Mouse (Mus musculus) telencephalon, adult 2 months (tissue): ENCODE measurements around the gene Olfr267.

Experiments
- DNase-seq: peaks from one replicate; pipeline ENCODE4 v3.0.0-alpha.2; 2011; ENCODE audit warnings: low read depth, low spot score

Gene Olfr267

DNA sequence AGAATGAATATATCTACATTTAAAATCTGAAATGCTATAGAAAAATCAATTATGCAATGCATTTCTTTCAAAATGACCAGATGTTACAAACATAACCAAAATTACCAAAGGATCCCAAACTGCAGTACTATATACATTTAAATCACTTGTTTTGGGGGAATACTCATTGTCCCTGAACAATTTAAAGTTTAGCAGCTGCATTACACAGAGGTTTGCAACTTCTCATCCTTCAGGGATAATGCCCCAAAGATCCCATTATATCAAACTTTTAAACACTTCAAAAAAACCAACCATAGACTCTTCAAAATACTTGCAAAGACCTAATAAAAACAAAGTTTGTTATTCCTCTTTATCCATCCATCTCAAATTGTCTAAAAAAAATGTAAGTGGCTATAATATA is at the start of gene Olfr267:
Gene Olfr267 (minus strand): TSS at position 101 of the 400 bp plus-strand sequence.
- no peak for DNase-seq

DNA sequence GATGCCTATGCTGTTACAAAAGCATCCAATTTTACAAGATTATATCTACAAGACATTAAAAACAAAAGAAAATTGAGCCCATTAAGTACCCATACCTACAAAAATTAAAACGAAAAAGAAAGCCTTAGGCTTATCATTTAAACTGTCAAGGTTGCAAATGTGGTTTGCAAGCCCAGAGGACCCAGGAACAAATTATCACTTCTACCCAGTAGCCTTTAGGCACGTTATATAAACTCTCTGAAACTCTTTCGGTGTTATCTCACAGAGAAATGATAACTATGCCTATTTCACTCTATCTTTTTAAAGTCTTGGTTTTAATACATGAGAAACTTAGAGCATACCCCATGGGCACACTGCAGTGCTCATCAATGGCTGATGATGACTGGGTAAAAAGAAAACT is 45.4 kb upstream of the Olfr267 start:
- no peak for DNase-seq

DNA sequence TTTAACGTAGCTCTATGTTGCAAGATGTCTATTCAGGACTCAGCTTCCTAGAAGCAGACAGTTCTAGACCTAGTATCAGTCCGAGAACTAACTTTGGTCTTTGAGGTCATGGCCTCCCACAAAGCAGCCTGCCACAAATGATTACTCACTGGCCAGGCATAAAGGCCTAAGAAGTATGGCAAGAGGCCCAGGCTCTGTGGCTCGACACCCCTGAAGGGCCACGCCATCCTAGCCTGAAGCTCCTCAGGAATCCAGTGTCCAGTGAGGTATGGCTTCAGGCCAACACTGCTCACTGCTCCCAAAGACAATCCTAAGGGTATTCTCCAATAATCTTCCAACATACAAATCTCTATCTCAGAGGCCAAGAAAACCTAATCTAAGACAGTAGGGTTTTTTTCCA is 38.4 kb upstream of the Olfr267 start:
- DNase-seq: no peak

DNA sequence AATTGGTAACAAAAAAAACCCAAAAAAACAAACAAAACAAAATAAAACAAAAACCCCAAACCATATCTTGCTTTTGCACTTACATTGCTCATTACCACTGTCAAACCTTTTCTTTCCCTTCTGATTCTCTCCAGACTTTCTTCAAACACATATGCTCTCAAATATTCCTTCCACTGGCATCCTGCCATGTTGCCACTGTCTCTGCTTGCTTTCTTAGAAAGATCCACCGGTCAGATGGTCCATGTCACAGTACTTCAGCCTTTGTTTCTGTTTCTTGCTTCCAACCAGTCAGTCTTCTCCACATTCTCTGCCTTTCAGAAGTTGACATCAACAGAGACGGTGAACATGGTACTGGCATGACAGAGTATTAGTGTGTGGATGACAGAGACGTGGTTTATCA is 857 bp downstream of the Olfr267 start:
- no peak for DNase-seq

DNA sequence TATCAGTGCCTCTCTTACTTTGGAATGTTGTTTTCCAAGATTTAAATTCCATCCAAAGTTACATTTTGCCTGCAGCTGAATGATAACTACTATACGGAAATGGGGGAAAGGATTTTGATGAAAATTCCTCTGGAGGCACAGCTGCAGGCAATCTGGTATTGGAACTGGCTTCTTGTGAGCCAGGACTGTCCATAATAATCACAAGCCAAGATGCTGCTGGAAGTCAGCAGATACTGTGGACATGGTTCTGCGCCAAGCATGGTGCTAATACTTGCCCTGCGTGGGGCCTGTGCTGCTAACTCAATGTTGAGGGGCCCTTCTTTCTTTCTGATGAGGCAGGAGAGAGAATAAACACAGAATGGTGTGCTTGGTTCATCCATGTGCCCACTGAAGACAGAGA is 24.1 kb downstream of the Olfr267 start:
- no peak for DNase-seq

DNA sequence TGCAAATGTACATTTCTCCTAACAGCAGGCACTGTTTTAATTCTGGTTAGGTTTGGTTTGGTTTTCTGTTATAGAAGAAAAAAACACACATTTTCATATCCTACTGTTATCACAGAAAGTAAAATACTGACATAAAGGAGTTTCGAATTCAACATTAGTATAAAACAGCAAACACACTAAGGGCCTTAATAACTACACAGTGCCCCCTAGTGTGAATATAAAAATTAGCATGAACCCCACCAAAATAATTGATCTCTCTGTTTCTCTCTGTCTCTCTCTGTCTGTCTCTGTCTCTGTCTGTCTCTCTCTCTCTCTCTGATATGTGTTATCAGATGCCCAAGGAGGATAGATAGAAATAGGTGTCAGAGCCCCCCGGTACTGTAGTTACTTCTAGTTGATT is 38.0 kb downstream of the Olfr267 start:
- no peak for DNase-seq

DNA sequence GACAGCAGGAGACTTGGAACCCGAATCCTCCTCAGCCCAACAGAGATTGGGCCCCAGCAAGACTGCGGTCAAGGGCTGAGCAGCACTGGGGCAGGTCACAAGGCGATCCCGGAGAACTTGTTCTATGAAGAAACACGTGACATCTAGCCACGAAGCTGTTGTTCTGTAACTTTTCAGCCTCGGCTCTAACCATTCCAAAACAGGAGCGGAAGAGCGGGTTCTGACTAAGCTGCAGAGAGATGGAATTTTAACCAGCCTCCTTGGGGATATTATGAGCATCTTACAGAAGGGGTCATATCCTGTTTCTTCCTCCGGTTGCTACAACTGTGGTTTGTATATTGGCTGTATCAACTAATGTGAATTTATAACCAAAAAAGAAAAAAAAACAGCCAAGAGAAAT is 38.4 kb downstream of the Olfr267 start:
- no peak for DNase-seq

DNA sequence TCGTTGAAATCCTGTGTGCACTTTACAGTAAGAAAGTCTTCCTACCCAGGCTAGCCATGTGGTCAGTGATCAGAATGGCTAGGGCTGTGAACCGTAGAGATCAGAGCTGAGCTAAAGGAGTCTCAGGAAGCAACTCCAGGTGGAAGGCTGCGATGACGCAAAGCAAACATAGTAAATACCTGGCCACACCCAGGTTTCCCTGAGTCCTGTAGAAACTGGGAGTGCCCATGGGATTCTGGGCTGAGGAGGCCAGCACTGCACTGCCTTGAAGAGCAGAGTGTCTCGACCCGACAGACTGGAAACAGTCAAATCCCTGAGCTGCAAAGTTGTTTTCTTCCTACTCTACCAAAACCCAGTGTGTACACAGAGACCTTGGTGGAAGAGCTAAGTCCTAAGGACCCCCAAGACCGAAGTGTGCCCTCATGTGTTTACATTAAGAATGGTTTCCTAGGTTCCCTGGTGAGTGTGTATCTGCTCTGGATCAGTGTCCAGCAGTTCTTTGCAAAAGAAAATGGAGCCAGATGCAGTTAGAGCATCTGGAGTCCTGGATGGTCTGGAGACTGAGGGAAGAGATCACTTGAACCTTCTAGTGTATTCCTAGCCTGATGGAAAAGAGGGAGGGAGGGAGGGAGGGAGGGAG is 41.8 kb downstream of the Olfr267 start:
- no peak for DNase-seq

DNA sequence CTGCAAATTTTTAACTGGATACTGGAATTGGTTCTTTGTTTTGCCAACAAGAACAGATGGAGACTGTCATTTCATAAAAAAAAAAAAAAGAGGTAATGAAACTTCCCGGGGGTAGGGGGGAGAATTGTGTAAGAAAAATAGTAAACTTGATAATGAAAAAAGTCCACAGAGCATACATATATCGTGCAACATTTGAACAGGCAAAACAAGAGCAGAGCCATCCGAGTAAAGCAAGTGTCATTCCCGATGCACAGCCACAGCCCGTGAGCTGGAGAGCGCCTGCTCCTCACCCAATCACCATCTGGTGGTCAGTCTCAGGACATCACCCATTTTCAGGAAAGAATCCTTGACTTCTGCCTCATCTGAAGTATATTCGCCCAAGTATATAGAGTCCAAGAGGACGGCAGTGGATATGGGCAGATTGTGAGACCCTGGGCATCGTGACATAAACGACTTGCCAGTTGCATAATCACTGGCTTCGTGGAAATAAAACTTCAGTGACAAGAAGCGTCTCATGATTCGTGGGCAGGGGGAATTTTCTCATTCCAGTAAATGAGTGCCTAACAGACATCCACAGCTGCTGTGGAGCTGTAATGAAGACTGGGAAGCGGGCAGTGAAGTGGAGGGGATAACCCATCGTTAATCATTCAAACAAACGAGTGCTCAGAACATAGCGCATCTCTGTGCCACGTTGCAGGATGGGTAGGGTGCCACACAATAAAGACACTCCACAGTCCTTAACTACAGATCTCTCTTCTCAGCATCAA is 50.5 kb downstream of the Olfr267 start:
- no peak for DNase-seq
